Mouse (Mus musculus) stomach, embryonic 14.5 days (tissue): Measurements from ENCODE around the gene 4930432K21Rik. TPM values are rescaled to one million over a fixed set of nuclear protein-coding genes. Genes with fewer than 3 reads are reported as not detected.

Experiments used
- ATAC-seq: fragments of 200-750 bp; cut with Nextera tagmentation; 2 replicates; pipeline ENCODE4 v1.8.0; 2017; ENCODE audit warnings: low read depth, moderate TSS enrichment; ENCODE audit not compliant: insufficient number of reproducible peaks, insufficient read depth, low FRiP score
- H3K27ac ChIP-seq: fragments of 300-500 bp; sonication (generic); 2 replicates; pipeline ENCODE4 v1.5.1; 2014; ENCODE audit warnings: mild to moderate bottlenecking, low read length, moderate library complexity, mixed read lengths
- H3K27me3 ChIP-seq: fragments of 300-500 bp; sonication (generic); 2 replicates; pipeline ENCODE4 v1.6.1; 2014; ENCODE audit warnings: low read length, control low read depth, mixed read lengths; ENCODE audit not compliant: control insufficient read depth, insufficient read depth
- H3K36me3 ChIP-seq: fragments of 300-500 bp; sonication (generic); 2 replicates; pipeline ENCODE4 v1.6.1; 2014; ENCODE audit warnings: mild to moderate bottlenecking, control low read depth, low read length, moderate library complexity, mixed read lengths; ENCODE audit not compliant: control insufficient read depth, insufficient read depth
- H3K4me1 ChIP-seq: fragments of 300-500 bp; sonication (generic); 2 replicates; pipeline ENCODE4 v1.6.1; 2014; ENCODE audit warnings: low read length, control low read depth, mixed read lengths; ENCODE audit not compliant: control insufficient read depth, insufficient read depth
- H3K4me2 ChIP-seq: fragments of 300-500 bp; sonication (generic); replicated peaks from 2 replicates; pipeline ENCODE4 v1.6.1; 2014; ENCODE audit warnings: low read depth, low read length, control low read depth
- H3K4me3 ChIP-seq: fragments of 300-500 bp; sonication (generic); 2 replicates; pipeline ENCODE4 v1.5.1; 2014; ENCODE audit warnings: low read depth, low read length, control low read depth
- H3K9ac ChIP-seq: fragments of 300-500 bp; sonication (generic); replicated peaks from 2 replicates; pipeline ENCODE4 v1.6.1; 2014; ENCODE audit warnings: low read depth, mild to moderate bottlenecking, control low read depth, low read length, moderate library complexity, mixed read lengths
- H3K9me3 ChIP-seq: fragments of 300-500 bp; sonication (generic); 2 replicates; pipeline ENCODE4 v1.6.1; 2016; ENCODE audit warnings: low read depth, low read length, control low read depth; ENCODE audit not compliant: control insufficient read depth
- WGBS: fragments of 180-500 bp; shearing (Covaris S2); extraction: QIAGEN DNeasy Blood & Tissue Kit; methylation state at CpG from one replicate; pipeline ENCODE4 v1.1.7; 2014; 5-methylcytosine and 5-hydroxymethylcytosine counted together
- polyA plus RNA-seq: library from polyadenylated mRNA; unstranded; fragments of >200 nt; fragmentation: Nextera tagmentation; extraction: Ambion mirVana; gene quantifications from 2 replicates; pipeline ENCODE4 v1.2.1, GENCODE M21; 2014

Gene 4930432K21Rik
- polyA plus RNA-seq, 1 experiment from 2014 or later: 0.94 TPM

DNA sequence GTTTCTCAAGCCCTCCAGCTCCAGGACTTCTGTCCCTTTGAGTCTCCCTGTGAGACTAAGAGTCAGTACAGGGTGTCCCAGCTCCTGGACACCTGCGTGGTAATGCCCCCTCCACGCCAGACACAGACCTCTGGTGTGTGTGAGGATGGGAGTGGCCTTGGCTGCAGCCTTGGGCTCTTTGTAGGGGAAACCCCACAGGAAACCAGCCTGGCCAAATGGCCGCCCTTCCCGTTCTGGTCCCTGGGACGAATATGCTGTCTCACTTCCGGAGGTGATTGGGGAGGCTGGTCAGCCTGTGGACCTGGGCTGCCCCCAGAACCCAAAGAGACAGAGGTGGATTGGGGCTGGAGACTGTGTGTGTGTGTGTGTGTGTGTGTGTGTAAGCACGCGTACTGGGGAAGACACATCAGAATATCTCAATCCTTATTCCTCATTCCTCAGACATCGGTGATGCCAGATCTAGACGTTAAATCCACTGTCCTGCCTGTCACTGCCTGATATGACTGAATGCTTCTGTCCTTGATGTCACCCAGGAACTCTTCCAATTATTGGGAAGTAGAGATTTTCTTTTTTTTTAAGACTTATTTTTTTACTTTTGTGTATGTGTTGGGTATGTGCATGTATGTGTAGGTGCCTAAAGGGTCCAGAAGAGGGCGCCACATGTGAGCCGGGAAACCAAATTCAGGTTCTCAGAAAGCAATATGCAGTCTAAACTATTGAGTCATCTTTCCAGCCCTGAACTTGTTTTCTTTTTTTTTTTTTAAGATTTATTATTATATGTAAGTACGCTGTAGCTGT is 56.3 kb downstream of the 4930432K21Rik start:
- no peaks in the 10 kb centered on the region for H3K9me3 ChIP-seq
- WGBS: 47% methylated on average over 13 of the region's 13 CpGs
- H3K36me3 ChIP-seq: peaks cover 23% of the 10 kb centered on the region
- peak overlapping the region; percentile 84 for H3K27ac ChIP-seq
- peak overlapping the region; percentile 58 for H3K9ac ChIP-seq
- H3K4me3 ChIP-seq: peak overlapping the region; percentile 72
- peak overlapping the region; percentile 97 for H3K4me2 ChIP-seq
- no peak; the same call in 1 of the 2 replicates for ATAC-seq
- H3K4me1 ChIP-seq: peaks cover 49% of the 10 kb centered on the region
- H3K27me3 ChIP-seq: no peaks in the 10 kb centered on the region

DNA sequence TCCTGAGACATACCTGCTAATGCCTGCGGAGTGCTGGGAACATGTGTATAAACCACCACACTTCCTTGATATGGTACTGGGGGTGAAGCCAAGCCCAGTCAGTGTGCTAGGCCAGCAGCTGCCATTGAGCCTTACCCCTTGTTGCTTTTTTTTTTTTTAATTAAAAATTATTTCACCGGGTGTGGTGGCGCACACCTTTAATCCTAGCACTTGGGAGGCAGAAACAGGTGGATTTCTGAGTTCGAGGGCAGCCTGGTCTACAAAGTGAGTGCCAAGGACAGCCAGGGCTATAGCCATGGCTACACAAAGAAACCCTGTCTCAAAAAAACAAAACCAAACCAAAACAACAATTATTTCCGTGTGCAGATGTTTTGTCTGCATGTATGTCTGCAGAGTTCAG is 57.2 kb downstream of the 4930432K21Rik start:
- peaks cover 40% of the 10 kb centered on the region for H3K4me1 ChIP-seq
- WGBS: 92% methylated on average over 5 of the region's 5 CpGs
- no peak for ATAC-seq

DNA sequence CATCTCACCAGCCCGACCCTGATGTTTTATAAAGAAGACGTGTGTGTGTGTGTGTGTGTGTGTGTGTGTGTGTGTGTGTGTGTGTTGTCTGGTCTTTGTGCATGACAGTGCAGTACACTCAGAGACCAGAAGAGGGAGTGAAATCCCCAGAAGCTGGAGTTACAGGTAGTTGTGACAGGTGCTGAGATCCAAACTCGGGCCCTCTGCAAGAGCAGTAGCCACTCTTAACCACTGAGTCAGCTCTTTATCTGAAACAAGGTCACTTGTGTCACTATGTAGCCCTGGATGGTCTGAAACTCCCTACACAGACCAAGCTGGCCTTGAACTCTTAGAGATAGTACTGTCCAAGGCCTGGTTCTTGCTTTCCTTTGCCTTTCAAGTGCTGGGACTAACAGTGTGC is 58.8 kb downstream of the 4930432K21Rik start:
- Histone ChIP-seq H3K4me2 (no peak overlapping the region), H3K9ac (no peak overlapping the region), H3K9me3 (no peaks in the 10 kb centered on the region), H3K27me3 (no peaks in the 10 kb centered on the region), H3K4me1 (peaks cover 31% of the 10 kb centered on the region), H3K4me3 (no peak overlapping the region), H3K36me3 (peaks cover 37% of the 10 kb centered on the region), H3K27ac (no peak overlapping the region)
- WGBS: 87% methylated on average over 3 of the region's 3 CpGs
- ATAC-seq: no peak

More for the DNA sequence above, 57.2 kb downstream of the 4930432K21Rik start:
- H3K36me3 ChIP-seq: peaks cover 27% of the 10 kb centered on the region
- H3K4me2 ChIP-seq: no peak overlapping the region
- H3K4me3 ChIP-seq: no peak overlapping the region
- H3K9ac ChIP-seq: no peak overlapping the region
- no peaks in the 10 kb centered on the region for H3K9me3 ChIP-seq
- H3K27me3 ChIP-seq: no peaks in the 10 kb centered on the region
- H3K27ac ChIP-seq: no peak overlapping the region

DNA sequence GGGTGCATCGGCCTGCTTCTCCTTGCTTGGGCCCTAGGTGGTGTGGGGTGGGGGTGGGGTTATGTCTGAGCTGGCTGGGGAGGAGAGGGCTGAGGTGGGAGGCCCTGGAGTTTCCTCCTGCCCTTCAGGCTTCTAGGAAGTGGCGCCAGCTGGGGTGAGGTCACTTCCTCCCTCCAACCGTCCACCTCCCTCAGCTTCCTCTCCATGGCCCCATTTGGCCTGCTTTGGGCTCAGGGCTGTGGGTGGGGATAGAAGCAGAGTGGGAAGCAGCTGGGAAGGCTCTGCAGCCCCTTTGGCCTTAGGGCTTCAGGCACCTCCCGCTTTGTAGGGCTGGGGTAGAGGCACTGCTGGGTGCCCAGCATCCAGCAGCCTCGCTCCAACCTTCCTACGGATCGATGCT is 60.0 kb downstream of the 4930432K21Rik start:
- 48% methylated on average over 7 of the region's 7 CpGs for WGBS
- H3K9ac ChIP-seq: no peak overlapping the region; the same call in 1 of the 2 replicates
- no peak overlapping the region for H3K4me3 ChIP-seq
- H3K27me3 ChIP-seq: no peaks in the 10 kb centered on the region
- H3K4me2 ChIP-seq: 0 out of 2 replicates have a peak overlapping the region, but pooled peaks have one; percentile 14
- H3K27ac ChIP-seq: peak overlapping the region; percentile 55
- H3K4me1 ChIP-seq: peaks cover 20% of the 10 kb centered on the region; the same call in 1 of the 2 replicates
- H3K9me3 ChIP-seq: no peaks in the 10 kb centered on the region
- peaks cover 43% of the 10 kb centered on the region for H3K36me3 ChIP-seq
- ATAC-seq: no peak

DNA sequence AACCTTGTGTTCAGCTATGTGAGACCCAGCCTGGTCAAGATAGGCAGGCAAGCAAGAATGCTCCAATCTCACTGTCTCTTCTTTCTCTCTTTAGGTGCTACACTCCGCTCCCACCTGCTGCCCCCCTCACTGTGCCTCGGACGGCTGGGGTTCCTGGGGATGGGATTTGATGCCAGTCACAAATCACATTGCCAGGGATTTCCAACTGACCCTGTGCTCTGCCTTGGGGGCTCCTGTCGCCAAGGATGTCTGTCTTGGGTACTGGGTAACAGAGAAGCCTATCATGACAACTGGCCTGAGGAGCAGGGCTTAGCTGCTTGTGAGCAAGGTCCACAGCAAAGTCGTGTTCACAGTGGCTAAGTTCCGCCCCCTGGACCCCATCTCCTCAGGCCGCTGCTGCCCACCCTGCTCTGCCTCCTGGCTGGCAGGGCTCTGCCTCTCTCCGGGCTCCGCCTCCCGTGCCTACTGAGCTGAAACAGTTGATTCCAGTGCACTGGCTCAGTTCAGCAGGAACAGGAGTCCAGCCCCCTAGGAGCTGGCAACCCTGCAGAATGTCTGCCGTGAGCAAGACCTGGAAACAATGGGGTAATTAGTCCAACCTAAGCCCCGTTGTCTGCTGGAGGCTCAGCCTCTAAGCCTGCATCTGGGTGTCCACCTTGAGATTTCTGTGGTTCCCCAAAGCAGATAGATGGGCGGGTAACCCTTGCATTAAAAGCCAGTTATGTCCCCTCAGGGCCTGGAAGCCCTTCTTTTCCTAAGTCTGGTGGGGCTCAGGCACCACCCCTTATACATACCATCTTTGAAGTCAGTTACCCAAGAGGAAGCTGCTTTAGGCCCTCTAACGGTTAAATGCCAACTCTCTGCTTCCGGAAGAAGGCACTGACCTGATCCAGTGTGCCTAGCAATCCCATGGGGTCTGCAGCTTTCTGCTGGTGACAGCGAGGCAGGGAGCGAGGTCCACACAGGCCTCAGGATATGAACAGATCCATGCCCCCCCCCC is 60.9 kb downstream of the 4930432K21Rik start:
- Histone ChIP-seq H3K4me1 (peaks cover 14% of the 10 kb centered on the region; the same call in 1 of the 2 replicates), H3K27ac (peak overlapping the region; percentile 55), H3K9me3 (no peaks in the 10 kb centered on the region), H3K4me2 (no peak overlapping the region), H3K27me3 (no peaks in the 10 kb centered on the region), H3K4me3 (no peak overlapping the region), H3K9ac (no peak overlapping the region), H3K36me3 (peaks cover 50% of the 10 kb centered on the region)
- 63% methylated on average over 17 of the region's 17 CpGs for WGBS
- no peak for ATAC-seq

DNA sequence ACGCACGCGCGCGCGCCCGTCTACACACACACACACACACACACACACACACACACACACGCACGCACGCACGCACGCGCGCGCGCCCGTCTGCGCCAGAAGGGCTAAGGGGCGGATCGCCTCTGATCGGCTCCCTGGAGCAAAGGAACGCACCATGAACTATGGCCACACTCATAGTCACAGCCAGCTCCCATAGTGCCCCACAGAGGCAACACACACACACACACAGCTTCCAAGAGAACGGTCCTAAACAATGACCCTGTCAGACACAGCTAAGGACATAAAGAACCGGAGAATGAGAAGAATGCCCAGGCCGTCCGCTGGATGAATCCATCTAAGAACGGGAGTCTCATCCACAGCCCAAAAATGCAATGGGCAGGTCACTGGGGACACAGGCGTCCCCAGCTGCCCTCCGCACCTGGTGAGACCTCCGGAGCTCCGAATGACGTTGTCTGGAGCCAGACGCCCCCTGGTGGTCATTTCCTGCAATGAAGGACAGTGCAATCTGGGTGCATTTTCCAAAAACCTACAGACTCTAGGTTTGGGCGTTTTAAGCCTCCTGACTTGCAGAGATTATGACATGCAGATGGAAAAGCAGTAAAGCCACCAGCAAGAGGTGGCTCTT is 62.5 kb downstream of the 4930432K21Rik start:
- Histone ChIP-seq H3K27ac (no peak overlapping the region), H3K9ac (no peak overlapping the region), H3K27me3 (no peaks in the 10 kb centered on the region), H3K4me3 (no peak overlapping the region), H3K4me1 (peaks cover 9% of the 10 kb centered on the region; the same call in 1 of the 2 replicates), H3K4me2 (no peak overlapping the region), H3K36me3 (peaks cover 60% of the 10 kb centered on the region), H3K9me3 (no peaks in the 10 kb centered on the region)
- ATAC-seq: peak; percentile 67
- 59% methylated on average over 34 of the region's 34 CpGs for WGBS

DNA sequence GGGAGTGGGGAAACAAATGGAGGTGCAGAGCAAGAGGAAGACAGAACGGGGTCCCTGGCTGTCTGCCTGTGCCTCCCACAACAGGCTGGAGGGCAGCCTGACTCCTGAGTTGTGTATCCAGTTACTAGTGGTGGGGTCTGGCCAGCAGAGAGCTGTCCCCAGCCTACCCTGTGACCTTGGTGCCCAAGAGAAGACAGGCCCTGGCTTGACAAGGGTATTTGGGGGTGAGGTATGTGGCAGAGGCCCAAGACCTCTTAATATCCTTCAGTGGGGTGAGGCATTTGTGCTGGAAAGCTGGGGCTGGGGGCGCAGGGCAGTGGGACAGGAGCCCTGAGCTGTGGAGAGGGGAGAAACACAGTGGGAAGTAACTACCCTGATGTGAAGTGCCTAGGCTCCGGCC is 63.4 kb downstream of the 4930432K21Rik start:
- H3K4me3 ChIP-seq: no peak overlapping the region
- no peak overlapping the region for H3K4me2 ChIP-seq
- peaks cover 9% of the 10 kb centered on the region; the same call in 1 of the 2 replicates for H3K4me1 ChIP-seq
- H3K9me3 ChIP-seq: no peaks in the 10 kb centered on the region
- no peak for ATAC-seq
- WGBS: 93% methylated on average over 3 of the region's 3 CpGs
- peaks cover 63% of the 10 kb centered on the region for H3K36me3 ChIP-seq
- H3K9ac ChIP-seq: no peak overlapping the region
- H3K27ac ChIP-seq: no peak overlapping the region
- no peaks in the 10 kb centered on the region for H3K27me3 ChIP-seq
